Mouse (Mus musculus) forebrain, embryonic 15.5 days (tissue): ENCODE data around the gene Zfp281. TPM values are rescaled to one million over a fixed set of nuclear protein-coding genes. Genes with fewer than 3 reads are reported as not detected.

ENCODE experiments used
- ATAC-seq: fragments of 200-750 bp; cut with Nextera tagmentation; replicated peaks from 2 replicates; pipeline ENCODE4 v1.8.0; 2017; ENCODE audit warnings: mild to moderate bottlenecking, moderate TSS enrichment, moderate library complexity
- H3K27ac ChIP-seq: fragments of 300-500 bp; sonication (generic); replicated peaks from 2 replicates; pipeline ENCODE4 v1.5.1; 2015; ENCODE audit warnings: mild to moderate bottlenecking, inconsistent platforms
- H3K27me3 ChIP-seq: fragments of 300-500 bp; sonication (generic); 2 replicates; pipeline ENCODE4 v1.6.1; 2015; ENCODE audit warnings: inconsistent platforms
- H3K36me3 ChIP-seq: fragments of 300-500 bp; sonication (generic); 2 replicates; pipeline ENCODE4 v1.6.1; 2015; ENCODE audit warnings: mild to moderate bottlenecking, inconsistent platforms
- H3K4me1 ChIP-seq: fragments of 300-500 bp; sonication (generic); 2 replicates; pipeline ENCODE4 v1.6.1; 2015; ENCODE audit warnings: inconsistent platforms
- H3K4me2 ChIP-seq: fragments of 300-500 bp; sonication (generic); replicated peaks from 2 replicates; pipeline ENCODE4 v1.6.1; 2015; ENCODE audit warnings: mild to moderate bottlenecking, inconsistent platforms
- H3K4me3 ChIP-seq: fragments of 300-500 bp; sonication (generic); 2 replicates; pipeline ENCODE4 v1.5.1; 2015; ENCODE audit warnings: mild to moderate bottlenecking, inconsistent platforms
- H3K9ac ChIP-seq: fragments of 300-500 bp; sonication (generic); replicated peaks from 2 replicates; pipeline ENCODE4 v1.6.1; 2015; ENCODE audit warnings: mild to moderate bottlenecking, inconsistent platforms
- H3K9me3 ChIP-seq: fragments of 300-500 bp; sonication (generic); 2 replicates; pipeline ENCODE4 v1.6.1; 2016; ENCODE audit warnings: inconsistent platforms
- WGBS: fragments of 180-500 bp; shearing (Covaris S2); methylation state at CpG from one replicate; pipeline ENCODE4 v1.1.7; 2015; ENCODE audit warnings: mixed read lengths; 5-methylcytosine and 5-hydroxymethylcytosine counted together
- polyA plus RNA-seq: library from polyadenylated mRNA; unstranded; fragments of >200 nt; fragmentation: Nextera tagmentation; extraction: Ambion mirVana; gene quantifications from 2 replicates; pipeline ENCODE4 v1.2.1, GENCODE M21; 2015

The Zfp281 gene
- polyA plus RNA-seq, 1 experiment from 2014 or later = 29.2 TPM

DNA sequence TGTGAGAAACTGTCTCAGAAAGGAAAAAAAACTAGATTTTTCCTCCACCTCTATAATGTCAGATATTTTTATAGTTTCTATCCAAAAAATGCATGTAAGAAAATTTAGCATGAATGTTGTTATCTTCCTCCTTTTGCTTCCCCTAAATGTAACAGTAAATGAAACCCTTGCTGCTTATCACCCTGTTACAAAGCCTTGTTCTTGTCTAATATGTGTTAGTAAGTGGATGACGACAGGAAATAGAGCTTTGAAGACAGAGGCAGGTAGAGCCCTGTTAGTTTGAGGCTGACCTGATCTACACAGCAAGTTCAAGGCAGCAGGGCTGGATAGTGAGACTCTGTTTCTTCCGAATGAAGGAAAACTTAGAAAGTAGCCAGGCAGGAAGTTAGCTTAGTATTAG, 14.5 kb downstream of the Zfp281 start:
- no peak overlapping the region for H3K4me3 ChIP-seq
- no peaks in the 10 kb centered on the region for H3K36me3 ChIP-seq
- no peaks in the 10 kb centered on the region for H3K27me3 ChIP-seq
- ATAC-seq = no peak
- no peak overlapping the region for H3K4me2 ChIP-seq
- no peaks in the 10 kb centered on the region for H3K4me1 ChIP-seq
- H3K9ac ChIP-seq = no peak overlapping the region
- 84% methylated on average over 2 of the region's 2 CpGs for WGBS
- no peaks in the 10 kb centered on the region for H3K9me3 ChIP-seq
- no peak overlapping the region for H3K27ac ChIP-seq

DNA sequence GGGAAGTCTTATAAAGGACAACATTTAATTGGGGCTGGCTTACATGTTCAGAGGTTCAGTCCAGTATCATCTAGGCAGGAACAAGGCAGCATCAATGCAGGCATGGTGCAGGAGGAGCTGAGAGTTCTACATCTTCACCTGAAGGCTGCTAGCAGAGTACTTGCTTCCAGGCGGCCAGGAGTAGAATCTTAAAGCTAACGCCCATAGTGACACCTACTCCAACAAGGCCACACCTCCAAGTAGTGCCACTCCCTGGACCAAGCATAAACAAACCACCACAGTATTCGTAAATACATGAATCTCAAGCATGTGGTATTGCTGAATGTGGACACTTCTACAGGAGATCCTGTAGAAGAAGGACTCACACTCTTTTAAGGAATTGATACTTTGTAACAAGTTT, 18.0 kb downstream of the Zfp281 start:
- no peak overlapping the region for H3K4me3 ChIP-seq
- no peaks in the 10 kb centered on the region for H3K27me3 ChIP-seq
- no peak for ATAC-seq
- no peak overlapping the region for H3K4me2 ChIP-seq
- no peak overlapping the region for H3K9ac ChIP-seq
- no peaks in the 10 kb centered on the region for H3K9me3 ChIP-seq
- no peaks in the 10 kb centered on the region for H3K36me3 ChIP-seq
- H3K4me1 ChIP-seq = no peaks in the 10 kb centered on the region
- WGBS = 85% methylated on average over 3 of the region's 3 CpGs
- no peak overlapping the region for H3K27ac ChIP-seq

DNA sequence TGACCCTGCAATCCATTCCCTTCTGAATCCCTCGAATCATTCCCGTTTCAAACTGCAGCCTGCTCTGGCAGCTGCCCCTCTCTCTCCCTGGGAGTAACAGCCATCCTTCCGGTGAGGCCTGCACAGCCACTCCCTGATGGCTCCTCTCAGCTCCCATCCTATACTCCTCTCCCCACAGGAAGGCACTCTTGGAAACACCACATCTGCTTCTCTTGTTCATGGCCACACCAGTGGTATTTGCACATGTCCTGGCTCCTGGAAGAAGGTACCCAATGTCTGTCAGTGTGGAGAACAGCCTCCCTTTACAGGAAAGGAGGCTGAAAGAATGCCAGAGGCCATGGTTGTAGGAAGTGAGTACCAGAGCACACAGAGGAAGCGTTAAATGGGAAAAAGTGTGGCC, 19.8 kb downstream of the Zfp281 start:
- H3K9me3 ChIP-seq = no peaks in the 10 kb centered on the region
- H3K27ac ChIP-seq = no peak overlapping the region
- H3K4me1 ChIP-seq = no peaks in the 10 kb centered on the region
- ATAC-seq = no peak
- H3K36me3 ChIP-seq = no peaks in the 10 kb centered on the region
- H3K4me2 ChIP-seq = no peak overlapping the region
- no peak overlapping the region for H3K4me3 ChIP-seq
- H3K27me3 ChIP-seq = no peaks in the 10 kb centered on the region
- no peak overlapping the region for H3K9ac ChIP-seq
- whole genome bisulfite sequencing = 58% methylated on average over 4 of the region's 4 CpGs

DNA sequence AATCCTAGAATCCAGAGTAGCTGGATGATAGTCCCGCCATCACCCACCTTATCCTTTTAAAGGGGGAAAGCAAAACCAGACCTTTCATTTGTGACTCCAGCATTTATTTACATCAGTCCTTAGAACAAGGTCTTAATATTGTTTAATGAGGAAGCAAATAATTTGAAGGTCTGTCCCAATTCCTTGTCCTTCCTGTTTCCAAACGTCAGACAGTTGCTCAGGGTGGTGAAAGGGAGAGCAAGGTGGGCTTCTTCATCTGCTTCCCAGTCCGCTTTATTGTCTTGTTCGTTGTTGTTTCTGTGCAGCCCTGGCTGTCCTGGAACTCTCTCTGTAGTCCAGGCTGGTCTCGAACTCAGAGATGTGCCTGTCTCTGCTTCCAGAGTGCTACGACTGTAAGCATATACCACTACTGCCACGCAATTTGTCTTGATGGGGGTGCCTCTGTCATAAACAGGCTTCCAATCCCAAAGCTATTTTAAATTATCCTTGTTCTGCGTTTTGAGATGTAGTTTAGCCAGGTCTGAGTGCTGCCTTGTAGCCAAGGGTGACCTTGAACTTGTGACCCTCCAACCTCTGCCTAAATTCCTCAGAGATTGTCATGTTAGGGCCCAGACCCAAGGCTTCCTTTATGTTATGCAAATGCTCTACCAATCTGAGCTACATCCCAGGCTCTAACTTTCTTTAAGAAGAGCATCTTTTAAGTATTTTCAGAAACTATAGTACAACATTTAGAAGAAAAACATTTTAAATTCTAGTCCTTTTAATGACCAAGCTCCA, 21.3 kb downstream of the Zfp281 start:
- no peak overlapping the region for H3K9ac ChIP-seq
- no peak overlapping the region for H3K27ac ChIP-seq
- ATAC-seq = no peak
- H3K4me3 ChIP-seq = no peak overlapping the region
- no peaks in the 10 kb centered on the region for H3K36me3 ChIP-seq
- H3K9me3 ChIP-seq = no peaks in the 10 kb centered on the region
- 89% methylated on average over 8 of the region's 8 CpGs for WGBS
- no peaks in the 10 kb centered on the region for H3K4me1 ChIP-seq
- H3K4me2 ChIP-seq = no peak overlapping the region
- H3K27me3 ChIP-seq = no peaks in the 10 kb centered on the region

DNA sequence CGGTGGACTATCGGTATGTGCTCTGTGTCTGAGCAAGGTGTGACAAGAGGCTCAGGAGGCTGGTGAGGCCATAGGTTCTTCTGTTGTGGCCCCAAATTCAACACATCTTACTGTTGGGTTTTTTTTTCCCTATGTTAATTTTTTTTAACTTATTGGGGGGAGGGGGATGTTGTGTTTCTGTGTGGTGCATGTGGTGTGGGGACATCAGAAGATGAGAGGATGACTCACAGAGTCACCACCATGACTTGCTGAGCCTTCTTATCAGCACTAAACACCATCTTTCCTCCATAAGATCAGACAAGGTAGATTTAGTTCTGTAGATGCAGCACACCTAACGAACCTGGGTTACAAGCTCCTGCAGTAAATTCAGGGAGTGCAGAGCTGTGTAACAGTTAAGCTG, 27.4 kb downstream of the Zfp281 start:
- Histone ChIP-seq H3K36me3 (no peaks in the 10 kb centered on the region), H3K9ac (no peak overlapping the region), H3K4me3 (no peak overlapping the region), H3K9me3 (no peaks in the 10 kb centered on the region), H3K4me1 (no peaks in the 10 kb centered on the region), H3K4me2 (no peak overlapping the region), H3K27me3 (no peaks in the 10 kb centered on the region), H3K27ac (no peak overlapping the region)
- 85% methylated on average over 3 of the region's 3 CpGs for WGBS
- ATAC-seq = no peak

DNA sequence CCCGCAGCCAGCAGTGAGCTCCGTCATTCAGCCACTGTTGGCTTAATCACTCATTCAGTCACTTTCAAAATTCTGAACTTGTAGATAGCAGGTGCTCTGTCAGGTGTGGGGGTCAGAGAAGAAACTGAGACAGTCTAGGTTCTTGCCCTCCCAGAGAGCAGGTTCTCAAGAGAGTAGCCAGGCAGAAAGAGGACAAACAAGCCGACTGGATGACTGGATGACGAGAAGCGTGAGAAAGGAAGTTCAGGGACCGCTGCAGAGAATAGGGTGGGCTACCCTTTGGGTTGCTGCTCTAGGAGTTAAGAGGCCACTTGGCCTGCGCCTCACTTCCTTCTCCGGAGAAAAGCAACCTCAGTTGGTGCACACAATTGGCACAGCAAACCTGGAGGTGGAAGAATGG, 28.8 kb downstream of the Zfp281 start:
- Histone ChIP-seq H3K27me3 (no peaks in the 10 kb centered on the region), H3K36me3 (no peaks in the 10 kb centered on the region), H3K4me3 (no peak overlapping the region), H3K9me3 (no peaks in the 10 kb centered on the region), H3K9ac (no peak overlapping the region), H3K4me1 (no peaks in the 10 kb centered on the region), H3K4me2 (no peak overlapping the region), H3K27ac (no peak overlapping the region)
- no peak for ATAC-seq
- 85% methylated on average over 8 of the region's 8 CpGs for WGBS

DNA sequence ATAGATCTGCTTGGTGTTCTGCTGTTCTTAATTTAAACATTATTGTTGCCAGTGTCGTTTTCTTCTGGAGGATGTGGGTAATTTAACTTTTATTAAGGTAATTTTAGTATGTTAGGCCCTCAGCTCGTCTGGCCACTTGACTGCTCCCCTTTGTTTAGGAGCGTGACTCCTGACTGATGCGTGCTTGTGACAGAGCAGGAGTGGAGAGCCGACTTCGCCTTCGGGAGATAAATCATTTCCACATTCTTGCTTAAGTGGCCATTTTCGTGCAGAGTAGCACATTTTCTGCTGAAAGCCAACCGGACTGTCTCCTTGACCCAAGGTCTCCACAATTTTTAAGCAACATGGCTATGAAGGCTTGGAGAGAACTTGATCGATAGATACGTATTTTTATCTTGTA, 29.7 kb downstream of the Zfp281 start:
- H3K36me3 ChIP-seq = no peaks in the 10 kb centered on the region
- H3K27ac ChIP-seq = no peak overlapping the region
- no peak for ATAC-seq
- H3K4me3 ChIP-seq = no peak overlapping the region
- no peaks in the 10 kb centered on the region for H3K4me1 ChIP-seq
- H3K9ac ChIP-seq = no peak overlapping the region
- H3K9me3 ChIP-seq = no peaks in the 10 kb centered on the region
- WGBS = 80% methylated on average over 11 of the region's 11 CpGs
- no peaks in the 10 kb centered on the region for H3K27me3 ChIP-seq
- H3K4me2 ChIP-seq = no peak overlapping the region

DNA sequence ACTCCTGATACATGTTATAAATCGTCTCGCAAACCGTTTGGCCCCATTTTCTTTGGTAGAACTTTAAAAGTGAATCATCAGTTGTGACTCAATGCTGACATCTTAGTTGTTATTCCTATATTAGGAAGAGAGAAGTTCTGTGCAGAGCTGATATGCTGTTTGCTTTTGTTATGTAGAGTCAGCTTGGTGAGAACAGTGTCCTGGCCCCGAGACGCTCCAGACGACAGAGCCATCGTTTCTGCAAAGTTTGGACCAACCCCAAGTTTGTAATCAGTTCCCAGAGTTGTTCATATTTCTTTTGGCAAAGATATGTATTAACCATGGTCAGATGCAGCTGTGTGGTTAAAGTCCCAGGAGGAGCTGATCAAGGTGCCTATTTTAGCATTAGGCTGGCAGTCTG, 31.9 kb downstream of the Zfp281 start:
- no peaks in the 10 kb centered on the region for H3K9me3 ChIP-seq
- no peak overlapping the region for H3K4me3 ChIP-seq
- no peaks in the 10 kb centered on the region for H3K27me3 ChIP-seq
- no peak for ATAC-seq
- WGBS = 85% methylated on average over 7 of the region's 7 CpGs
- peaks cover 3% of the 10 kb centered on the region; the same call in 1 of the 2 replicates for H3K4me1 ChIP-seq
- H3K27ac ChIP-seq = no peak overlapping the region
- H3K36me3 ChIP-seq = no peaks in the 10 kb centered on the region
- no peak overlapping the region for H3K4me2 ChIP-seq
- no peak overlapping the region for H3K9ac ChIP-seq

DNA sequence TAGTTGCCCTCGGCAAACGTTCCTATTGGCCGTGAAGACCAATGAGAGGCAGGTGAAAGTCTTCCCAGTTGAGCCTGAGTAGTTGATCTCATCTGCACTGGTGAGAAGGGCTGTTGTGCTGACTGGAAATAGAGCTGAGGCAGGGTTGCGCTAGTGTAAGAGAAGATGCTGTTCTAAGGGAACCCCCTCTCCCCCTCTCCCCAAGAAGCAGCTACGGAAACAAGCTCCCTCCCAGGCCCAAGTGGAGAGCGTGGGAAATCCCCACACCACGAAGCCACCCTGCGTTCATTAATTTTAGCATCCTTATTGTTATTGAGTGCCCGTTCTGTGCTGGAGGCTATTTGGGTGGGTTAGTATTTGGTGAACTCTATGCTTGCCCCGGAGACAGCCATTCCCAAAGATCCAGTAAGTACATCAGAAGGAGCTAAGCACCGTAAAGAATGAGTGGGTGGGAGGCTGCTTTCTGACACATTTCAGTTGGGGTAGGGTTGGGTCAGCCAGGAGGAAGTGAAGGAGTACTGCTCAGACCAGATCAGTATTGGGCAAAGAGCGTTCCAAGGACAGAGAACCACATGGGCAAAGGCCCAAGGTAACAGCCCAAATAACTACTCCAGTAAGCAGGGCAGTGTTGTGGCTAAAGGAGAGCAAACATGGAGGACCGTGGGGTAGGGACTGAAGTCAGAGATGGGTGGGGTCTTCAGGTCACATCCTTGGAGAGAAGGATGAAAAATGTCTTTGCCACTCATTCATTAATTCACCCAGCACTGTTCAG, 33.9 kb downstream of the Zfp281 start:
- no peak overlapping the region for H3K9ac ChIP-seq
- WGBS = 88% methylated on average over 13 of the region's 13 CpGs
- H3K4me2 ChIP-seq = no peak overlapping the region
- no peaks in the 10 kb centered on the region for H3K36me3 ChIP-seq
- H3K9me3 ChIP-seq = no peaks in the 10 kb centered on the region
- no peak for ATAC-seq
- H3K4me1 ChIP-seq = peaks cover 11% of the 10 kb centered on the region
- H3K27me3 ChIP-seq = no peaks in the 10 kb centered on the region
- no peak overlapping the region for H3K27ac ChIP-seq
- no peak overlapping the region for H3K4me3 ChIP-seq

DNA sequence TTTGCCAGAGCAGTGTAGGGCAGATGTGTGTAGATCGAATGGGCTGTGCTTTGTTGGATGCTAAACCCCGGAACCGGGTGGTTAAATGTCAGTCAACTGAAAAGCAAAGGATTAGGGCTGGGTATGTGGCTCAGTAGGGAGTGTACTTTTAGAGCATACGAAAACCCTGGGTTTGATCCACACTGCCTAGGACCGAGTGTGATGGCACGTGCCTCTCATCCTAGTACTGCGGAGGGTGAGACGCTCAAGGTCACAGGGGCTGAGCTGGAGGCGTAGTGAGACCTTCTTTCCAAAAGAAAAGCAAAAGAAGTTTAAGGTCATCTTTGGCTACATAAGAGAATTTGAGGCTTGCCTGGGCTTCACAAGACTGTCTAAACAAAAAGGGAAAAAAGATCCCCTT, 34.6 kb downstream of the Zfp281 start:
- no peak overlapping the region for H3K27ac ChIP-seq
- H3K9ac ChIP-seq = no peak overlapping the region
- no peaks in the 10 kb centered on the region for H3K9me3 ChIP-seq
- no peak for ATAC-seq
- 75% methylated on average over 9 of the region's 9 CpGs for WGBS
- H3K4me1 ChIP-seq = peaks cover 11% of the 10 kb centered on the region
- no peak overlapping the region for H3K4me3 ChIP-seq
- H3K4me2 ChIP-seq = no peak overlapping the region
- H3K36me3 ChIP-seq = no peaks in the 10 kb centered on the region
- H3K27me3 ChIP-seq = no peaks in the 10 kb centered on the region

DNA sequence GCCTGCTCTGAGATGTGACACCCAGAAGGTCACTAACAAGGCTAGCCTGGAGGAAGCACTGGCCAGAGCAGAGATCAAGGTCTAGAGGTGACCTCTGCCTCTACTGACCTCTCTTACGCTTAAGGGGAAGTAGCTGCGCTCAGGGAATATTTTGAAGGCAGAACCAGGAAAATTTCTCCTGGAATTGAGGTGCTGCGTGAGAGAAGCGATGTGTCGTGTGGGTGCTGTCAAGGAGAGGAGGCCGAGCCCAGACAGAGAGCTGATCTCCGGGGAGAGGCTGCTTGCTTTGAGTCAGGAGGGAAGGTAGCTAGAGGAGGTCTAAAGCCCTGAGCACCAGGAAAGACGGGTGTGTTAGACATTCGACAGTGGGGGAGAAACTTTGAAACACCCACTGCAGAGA, 35.2 kb downstream of the Zfp281 start:
- no peak overlapping the region for H3K27ac ChIP-seq
- H3K36me3 ChIP-seq = no peaks in the 10 kb centered on the region
- H3K4me2 ChIP-seq = no peak overlapping the region
- H3K4me3 ChIP-seq = no peak overlapping the region
- ATAC-seq = no peak
- no peak overlapping the region for H3K9ac ChIP-seq
- no peaks in the 10 kb centered on the region for H3K27me3 ChIP-seq
- 82% methylated on average over 9 of the region's 9 CpGs for WGBS
- H3K4me1 ChIP-seq = peaks cover 11% of the 10 kb centered on the region
- H3K9me3 ChIP-seq = no peaks in the 10 kb centered on the region

DNA sequence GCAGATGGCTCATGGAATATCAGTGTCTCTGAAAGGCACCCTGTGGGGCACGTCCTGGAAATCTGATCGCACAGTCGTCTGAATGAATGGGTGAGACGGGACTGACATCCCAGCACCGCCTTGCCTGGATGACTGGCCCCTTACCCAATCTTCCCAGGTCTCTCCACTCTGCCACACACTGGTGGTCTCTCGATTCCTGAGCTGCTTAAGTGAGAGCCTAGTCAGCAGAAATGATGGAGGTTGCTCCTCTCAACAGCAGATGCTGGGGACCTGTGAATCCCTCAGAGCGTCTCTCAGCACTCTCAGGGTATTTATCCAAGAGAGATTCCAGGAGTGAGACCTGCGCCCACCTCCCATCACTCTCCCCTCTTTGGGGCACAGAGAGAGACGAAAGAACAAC, 36.8 kb downstream of the Zfp281 start:
- Histone ChIP-seq H3K27ac (no peak overlapping the region), H3K36me3 (no peaks in the 10 kb centered on the region), H3K4me3 (no peak overlapping the region), H3K9me3 (no peaks in the 10 kb centered on the region), H3K4me1 (peaks cover 11% of the 10 kb centered on the region), H3K4me2 (no peak overlapping the region), H3K9ac (no peak overlapping the region), H3K27me3 (no peaks in the 10 kb centered on the region)
- 23% methylated on average over 9 of the region's 9 CpGs for WGBS
- no peak for ATAC-seq
